Mouse (Mus musculus) neural tube, embryonic 15.5 days (tissue): ENCODE data around the gene Stab1. TPM values are rescaled to one million over a fixed set of nuclear protein-coding genes. Genes with fewer than 3 reads are reported as not detected.

Experiments used
- ATAC-seq: fragments of 200-750 bp; cut with Nextera tagmentation; 2 replicates; pipeline ENCODE4 v1.8.0; 2017; ENCODE audit warnings: mild to moderate bottlenecking, moderate TSS enrichment, moderate library complexity; ENCODE audit not compliant: low FRiP score
- H3K27ac ChIP-seq: fragments of 300-500 bp; sonication (generic); replicated peaks from 2 replicates; pipeline ENCODE4 v1.5.1; 2015; ENCODE audit warnings: mild to moderate bottlenecking, inconsistent platforms
- H3K27me3 ChIP-seq: fragments of 300-500 bp; sonication (generic); replicated peaks from 2 replicates; pipeline ENCODE4 v1.6.1; 2015; ENCODE audit warnings: inconsistent platforms
- H3K36me3 ChIP-seq: fragments of 300-500 bp; sonication (generic); 2 replicates; pipeline ENCODE4 v1.6.1; 2015; ENCODE audit warnings: inconsistent platforms
- H3K4me1 ChIP-seq: fragments of 300-500 bp; sonication (generic); 2 replicates; pipeline ENCODE4 v1.6.1; 2015; ENCODE audit warnings: inconsistent platforms
- H3K4me2 ChIP-seq: fragments of 300-500 bp; sonication (generic); 2 replicates; pipeline ENCODE4 v1.6.1; 2015; ENCODE audit warnings: inconsistent platforms, mild to moderate bottlenecking, moderate library complexity
- H3K4me3 ChIP-seq: fragments of 300-500 bp; sonication (generic); replicated peaks from 2 replicates; pipeline ENCODE4 v1.5.1; 2015; ENCODE audit warnings: mild to moderate bottlenecking, inconsistent platforms
- H3K9ac ChIP-seq: fragments of 300-500 bp; sonication (generic); replicated peaks from 2 replicates; pipeline ENCODE4 v1.6.1; 2015; ENCODE audit warnings: mild to moderate bottlenecking, inconsistent platforms
- H3K9me3 ChIP-seq: fragments of 300-500 bp; sonication (generic); replicated peaks from 2 replicates; pipeline ENCODE4 v1.6.1; 2016; ENCODE audit warnings: inconsistent platforms
- WGBS: fragments of 180-500 bp; shearing (Covaris S2); methylation state at CpG from one replicate; pipeline ENCODE4 v1.1.7; 2015; ENCODE audit warnings: mixed read lengths; 5-methylcytosine and 5-hydroxymethylcytosine counted together
- polyA plus RNA-seq: library from polyadenylated mRNA; unstranded; fragments of >200 nt; fragmentation: Nextera tagmentation; extraction: Ambion mirVana; gene quantifications from 2 replicates; pipeline ENCODE4 v1.2.1, GENCODE M21; 2015

Gene Stab1
- polyA plus RNA-seq, 1 experiment from 2014 or later: 16.9 TPM

- Histone ChIP-seq H3K27me3 (no peaks in the 10 kb centered on the region), H3K4me3 (no peak overlapping the region)
- WGBS: 85% methylated on average over 7 of the region's 7 CpGs
These were observed 5.1 kb upstream of the Stab1 start for GRCm38 (mm10) chr14:31173537-31173936.

GRCm38 (mm10) chr14:31172781-31173455, 4.5 kb upstream of the Stab1 start:
- WGBS: 89% methylated on average over 18 of the region's 18 CpGs
- ATAC-seq: no peak

More at GRCm38 (mm10) chr14:31173537-31173936, 5.1 kb upstream of the Stab1 start:
- Histone ChIP-seq H3K4me2 (no peak overlapping the region), H3K9me3 (no peaks in the 10 kb centered on the region), H3K4me1 (0 out of 2 replicates have a peak, but pooled peaks cover 2% of the 10 kb centered on the region), H3K9ac (no peak overlapping the region), H3K27ac (no peak overlapping the region), H3K36me3 (peaks cover 81% of the 10 kb centered on the region)
- no peak for ATAC-seq

DNA sequence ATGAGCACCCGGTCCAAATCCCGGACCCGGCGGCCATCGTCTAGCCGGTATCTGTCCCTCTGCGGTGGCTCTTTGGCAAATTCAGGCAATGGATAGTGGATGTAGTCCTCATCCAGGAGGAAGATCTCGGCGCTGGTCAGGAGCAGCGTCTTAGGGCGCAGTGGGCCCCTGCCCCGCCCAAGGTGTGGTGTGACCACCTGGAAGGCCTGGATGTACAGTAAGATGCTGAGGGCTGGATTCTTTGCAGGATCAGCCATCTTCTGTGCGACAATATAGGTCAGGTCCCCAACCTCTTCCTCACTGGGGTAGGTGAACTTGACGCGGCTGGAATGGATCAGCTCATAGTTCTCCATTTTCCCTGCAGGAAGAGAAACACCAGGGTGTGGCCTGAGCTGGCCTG, 3.4 kb upstream of the Stab1 start:
- Histone ChIP-seq H3K9ac (no peak overlapping the region), H3K27ac (no peak overlapping the region), H3K4me3 (no peak overlapping the region), H3K4me1 (0 out of 2 replicates have a peak, but pooled peaks cover 5% of the 10 kb centered on the region), H3K36me3 (peaks cover 66% of the 10 kb centered on the region), H3K4me2 (no peak overlapping the region), H3K27me3 (no peaks in the 10 kb centered on the region), H3K9me3 (no peaks in the 10 kb centered on the region)
- WGBS: 98% methylated on average over 15 of the region's 15 CpGs
- ATAC-seq: no peak

More at GRCm38 (mm10) chr14:31172781-31173455, 4.5 kb upstream of the Stab1 start:
- H3K27ac ChIP-seq: no peak overlapping the region
- H3K9me3 ChIP-seq: no peaks in the 10 kb centered on the region
- peaks cover 77% of the 10 kb centered on the region for H3K36me3 ChIP-seq
- 0 out of 2 replicates have a peak, but pooled peaks cover 5% of the 10 kb centered on the region for H3K4me1 ChIP-seq
- H3K9ac ChIP-seq: no peak overlapping the region
- no peaks in the 10 kb centered on the region for H3K27me3 ChIP-seq
- H3K4me3 ChIP-seq: no peak overlapping the region
- H3K4me2 ChIP-seq: no peak overlapping the region

DNA sequence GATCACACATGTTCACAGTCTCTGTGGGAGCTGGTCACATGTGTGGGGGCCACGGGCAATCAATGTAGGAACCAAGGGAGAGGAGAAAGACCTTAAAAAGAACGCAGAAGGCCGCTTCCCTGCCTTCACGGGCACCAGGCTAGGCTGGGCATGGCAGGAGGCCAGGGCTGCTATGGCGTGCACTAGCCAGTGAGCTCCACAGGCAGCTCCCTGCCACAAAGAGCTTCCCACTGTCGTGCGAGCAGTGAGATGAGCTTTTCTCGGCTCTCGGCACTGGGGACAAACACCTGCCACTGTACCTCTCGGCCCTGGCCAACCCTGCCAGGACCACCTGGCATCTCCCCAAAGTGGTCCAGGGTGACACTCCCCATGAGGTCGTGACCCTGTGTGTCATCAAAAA, 2.9 kb upstream of the Stab1 start:
- WGBS: 84% methylated on average over 11 of the region's 11 CpGs
- no peak overlapping the region for H3K27ac ChIP-seq

DNA sequence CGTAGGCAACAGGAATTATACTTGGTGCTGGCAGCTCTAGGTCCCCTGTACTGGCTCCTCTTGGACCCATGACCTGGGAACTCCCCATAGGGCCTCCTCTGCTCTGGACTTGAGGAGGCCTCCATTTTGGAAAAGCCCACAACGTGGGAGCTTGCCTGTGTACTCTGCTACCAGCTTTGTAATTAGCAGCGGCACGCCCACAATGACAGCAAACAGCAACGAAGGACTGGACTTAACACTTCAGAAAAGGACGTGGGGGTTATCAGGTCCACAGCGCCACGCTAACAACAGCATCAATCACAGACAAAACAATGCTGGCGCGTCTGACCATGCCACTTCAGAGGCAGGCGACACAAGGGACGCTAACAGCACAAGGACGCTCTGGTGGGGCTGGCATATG, 2.5 kb upstream of the Stab1 start:
- no peaks in the 10 kb centered on the region for H3K27me3 ChIP-seq
- peaks cover 58% of the 10 kb centered on the region for H3K36me3 ChIP-seq
- H3K27ac ChIP-seq: 0 out of 2 replicates have a peak overlapping the region, but pooled peaks have one; percentile 18
- H3K4me1 ChIP-seq: 0 out of 2 replicates have a peak, but pooled peaks cover 5% of the 10 kb centered on the region
- WGBS: 78% methylated on average over 13 of the region's 13 CpGs
- H3K4me2 ChIP-seq: no peak overlapping the region
- H3K9ac ChIP-seq: no peak overlapping the region
- no peak for ATAC-seq
- H3K4me3 ChIP-seq: no peak overlapping the region
- no peaks in the 10 kb centered on the region for H3K9me3 ChIP-seq

More for the DNA sequence above, 2.9 kb upstream of the Stab1 start:
- H3K4me1 ChIP-seq: 0 out of 2 replicates have a peak, but pooled peaks cover 5% of the 10 kb centered on the region
- peaks cover 62% of the 10 kb centered on the region for H3K36me3 ChIP-seq
- no peak overlapping the region for H3K9ac ChIP-seq
- no peak overlapping the region for H3K4me2 ChIP-seq
- no peak for ATAC-seq
- H3K27me3 ChIP-seq: no peaks in the 10 kb centered on the region
- no peak overlapping the region for H3K4me3 ChIP-seq
- H3K9me3 ChIP-seq: no peaks in the 10 kb centered on the region

DNA sequence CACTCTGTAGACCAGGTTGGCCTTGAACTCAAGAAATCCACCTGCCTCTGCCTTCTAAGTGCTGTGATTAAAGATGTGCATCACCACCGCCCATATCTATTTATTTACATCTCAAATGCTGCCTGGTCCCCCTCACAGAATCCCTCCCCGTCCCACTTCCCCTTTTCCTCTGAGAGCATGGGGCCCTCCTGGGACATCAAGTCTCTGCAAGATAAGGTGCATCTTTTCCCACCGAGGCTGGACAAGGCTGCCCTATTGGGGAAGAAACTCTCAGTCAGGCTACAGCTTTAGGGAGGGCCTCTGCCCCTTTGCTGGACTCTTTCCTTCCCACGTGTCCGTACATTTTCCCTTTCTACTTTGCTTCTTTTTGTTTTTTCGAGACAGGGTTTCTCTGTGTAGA, 1.1 kb upstream of the Stab1 start:
- H3K9ac ChIP-seq: no peak overlapping the region
- 0 out of 2 replicates have a peak, but pooled peaks cover 5% of the 10 kb centered on the region for H3K4me1 ChIP-seq
- no peaks in the 10 kb centered on the region for H3K27me3 ChIP-seq
- H3K4me2 ChIP-seq: no peak overlapping the region
- ATAC-seq: no peak
- H3K27ac ChIP-seq: no peak overlapping the region
- no peak overlapping the region for H3K4me3 ChIP-seq
- no peaks in the 10 kb centered on the region for H3K9me3 ChIP-seq
- peaks cover 43% of the 10 kb centered on the region for H3K36me3 ChIP-seq
- whole genome bisulfite sequencing: 84% methylated on average over 6 of the region's 6 CpGs

- H3K4me2 ChIP-seq: peak overlapping the region; percentile 13
- H3K27me3 ChIP-seq: no peaks in the 10 kb centered on the region
- H3K27ac ChIP-seq: no peak overlapping the region
- H3K9ac ChIP-seq: no peak overlapping the region
- WGBS: 53% methylated on average over 9 of the region's 9 CpGs
- H3K4me3 ChIP-seq: no peak overlapping the region
- no peak for ATAC-seq
- H3K36me3 ChIP-seq: peaks cover 16% of the 10 kb centered on the region
- no peaks in the 10 kb centered on the region for H3K9me3 ChIP-seq
- H3K4me1 ChIP-seq: 0 out of 2 replicates have a peak, but pooled peaks cover 5% of the 10 kb centered on the region
These were observed 1.6 kb downstream of the Stab1 start for GRCm38 (mm10) chr14:31166827-31167226.

GRCm38 (mm10) chr14:31165991-31166630, 2.3 kb downstream of the Stab1 start:
- no peaks in the 10 kb centered on the region for H3K9me3 ChIP-seq
- no peaks in the 10 kb centered on the region for H3K27me3 ChIP-seq
- 0 out of 2 replicates have a peak, but pooled peaks cover 5% of the 10 kb centered on the region for H3K4me1 ChIP-seq
- H3K27ac ChIP-seq: no peak overlapping the region
- 63% methylated on average over 10 of the region's 10 CpGs for WGBS
- ATAC-seq: no peak
- peak overlapping the region; percentile 13; the same call in 1 of the 2 replicates for H3K4me2 ChIP-seq
- H3K36me3 ChIP-seq: peaks cover 9% of the 10 kb centered on the region
- H3K9ac ChIP-seq: no peak overlapping the region
- no peak overlapping the region for H3K4me3 ChIP-seq

- WGBS: 50% methylated on average over 7 of the region's 7 CpGs
- Histone ChIP-seq H3K9me3 (no peaks in the 10 kb centered on the region), H3K9ac (no peak overlapping the region), H3K4me2 (no peak overlapping the region), H3K27ac (no peak overlapping the region), H3K4me3 (no peak overlapping the region), H3K36me3 (peaks cover 2% of the 10 kb centered on the region), H3K27me3 (no peaks in the 10 kb centered on the region), H3K4me1 (0 out of 2 replicates have a peak, but pooled peaks cover 5% of the 10 kb centered on the region)
- no peak for ATAC-seq
These were observed 3.0 kb downstream of the Stab1 start for GRCm38 (mm10) chr14:31165458-31165857.

GRCm38 (mm10) chr14:31165010-31165409, 3.4 kb downstream of the Stab1 start:
- ATAC-seq: no peak
- H3K4me2 ChIP-seq: no peak overlapping the region
- no peak overlapping the region for H3K27ac ChIP-seq
- H3K9me3 ChIP-seq: no peaks in the 10 kb centered on the region
- no peaks in the 10 kb centered on the region for H3K27me3 ChIP-seq
- 0 out of 2 replicates have a peak, but pooled peaks cover 5% of the 10 kb centered on the region for H3K4me1 ChIP-seq
- WGBS: 66% methylated on average over 2 of the region's 2 CpGs
- H3K4me3 ChIP-seq: no peak overlapping the region
- no peaks in the 10 kb centered on the region for H3K36me3 ChIP-seq
- H3K9ac ChIP-seq: no peak overlapping the region

GRCm38 (mm10) chr14:31164067-31164466, 4.4 kb downstream of the Stab1 start:
- no peaks in the 10 kb centered on the region for H3K27me3 ChIP-seq
- H3K4me2 ChIP-seq: no peak overlapping the region
- no peak overlapping the region for H3K4me3 ChIP-seq
- H3K9me3 ChIP-seq: no peaks in the 10 kb centered on the region
- H3K4me1 ChIP-seq: 0 out of 2 replicates have a peak, but pooled peaks cover 5% of the 10 kb centered on the region
- H3K27ac ChIP-seq: no peak overlapping the region
- no peak overlapping the region for H3K9ac ChIP-seq
- no peak for ATAC-seq
- H3K36me3 ChIP-seq: no peaks in the 10 kb centered on the region
- 79% methylated on average over 8 of the region's 8 CpGs for WGBS

GRCm38 (mm10) chr14:31161638-31162037, 6.8 kb downstream of the Stab1 start:
- Histone ChIP-seq H3K9me3 (no peaks in the 10 kb centered on the region), H3K27me3 (no peaks in the 10 kb centered on the region), H3K4me2 (no peak overlapping the region), H3K36me3 (no peaks in the 10 kb centered on the region), H3K4me3 (no peak overlapping the region), H3K9ac (no peak overlapping the region), H3K4me1 (no peaks in the 10 kb centered on the region), H3K27ac (no peak overlapping the region)
- 69% methylated on average over 10 of the region's 10 CpGs for WGBS
- no peak for ATAC-seq
